Mouse (Mus musculus): ENCODE results near the gene Hibadh. TPM values are rescaled to one million over a fixed set of nuclear protein-coding genes. Genes with fewer than 3 reads are reported as not detected.
A peak's percentile ranks its signal among the peaks of the same experiment; 100 is the strongest.
"Not testable (repeated sequence)": the region's sequence is repeated elsewhere in the genome, so short reads cannot be mapped to it uniquely, and the experiment has no call there.

The Hibadh gene
- polyA plus RNA-seq, 1 experiment: 9.1 TPM

GRCm38 (mm10) chr6:52672539-52672938 is 32.4 kb upstream of the Hibadh start:
- TF ChIP-seq GATA1 (IDR thresholded peaks at IDR 0.05; ENCODE audit: borderline replicate concordance, low read length) (no peak), FLI1 (IDR thresholded peaks at IDR 0.05; ENCODE audit: low read length) (no peak)
- H3K4me3 ChIP-seq (replicated peaks): peak overlapping the region; percentile 53
- no peaks in the 10 kb centered on the region for H3K27me3 ChIP-seq (replicated peaks)
- no peaks in the 10 kb centered on the region for H3K9me3 ChIP-seq
- no peaks in the 10 kb centered on the region for H3K36me3 ChIP-seq (replicated peaks; ENCODE audit: low read length)
- H3K4me1 ChIP-seq: peaks cover 75% of the 10 kb centered on the region

GRCm38 (mm10) chr6:52671791-52672190 is 31.6 kb upstream of the Hibadh start:
- H3K36me3 ChIP-seq (replicated peaks; ENCODE audit: low read length): no peaks in the 10 kb centered on the region
- H3K27me3 ChIP-seq (replicated peaks): no peaks in the 10 kb centered on the region
- TF ChIP-seq FLI1 (IDR thresholded peaks at IDR 0.05; ENCODE audit: low read length) (no peak), GATA1 (IDR thresholded peaks at IDR 0.05; ENCODE audit: borderline replicate concordance, low read length) (no peak)
- peaks cover 69% of the 10 kb centered on the region for H3K4me1 ChIP-seq
- H3K9me3 ChIP-seq: no peaks in the 10 kb centered on the region
- H3K4me3 ChIP-seq (replicated peaks): peak overlapping the region; percentile 62

- H3K4me1 ChIP-seq: peaks cover 54% of the 10 kb centered on the region
- H3K4me3 ChIP-seq (replicated peaks); H3K9me3 ChIP-seq; H3K27me3 ChIP-seq (replicated peaks); H3K36me3 ChIP-seq (replicated peaks; ENCODE audit: low read length): not testable (repeated sequence)
Measured at GRCm38 (mm10) chr6:52669878-52670277, 29.7 kb upstream of the Hibadh start.

GRCm38 (mm10) chr6:52667641-52668040 is 27.5 kb upstream of the Hibadh start:
- H3K4me3 ChIP-seq (replicated peaks): no peak overlapping the region
- H3K9me3 ChIP-seq: no peaks in the 10 kb centered on the region
- H3K27me3 ChIP-seq (replicated peaks): no peaks in the 10 kb centered on the region
- H3K36me3 ChIP-seq (replicated peaks; ENCODE audit: low read length): no peaks in the 10 kb centered on the region
- TF ChIP-seq FLI1 (IDR thresholded peaks at IDR 0.05; ENCODE audit: low read length): no peak
- no peak for TF ChIP-seq GATA1 (IDR thresholded peaks at IDR 0.05; ENCODE audit: borderline replicate concordance, low read length)
- H3K4me1 ChIP-seq: peaks cover 46% of the 10 kb centered on the region

- H3K4me1 ChIP-seq: peaks cover 17% of the 10 kb centered on the region
- H3K9me3 ChIP-seq: no peaks in the 10 kb centered on the region
- TF ChIP-seq GATA1 (IDR thresholded peaks at IDR 0.05; ENCODE audit: borderline replicate concordance, low read length) (no peak), FLI1 (IDR thresholded peaks at IDR 0.05; ENCODE audit: low read length) (no peak)
- H3K27me3 ChIP-seq (replicated peaks): no peaks in the 10 kb centered on the region
- no peak overlapping the region for H3K4me3 ChIP-seq (replicated peaks)
- no peaks in the 10 kb centered on the region for H3K36me3 ChIP-seq (replicated peaks; ENCODE audit: low read length)
Measured at GRCm38 (mm10) chr6:52663021-52663420, 22.8 kb upstream of the Hibadh start.

GRCm38 (mm10) chr6:52655266-52655665 is 15.1 kb upstream of the Hibadh start:
- H3K4me1 ChIP-seq: no peaks in the 10 kb centered on the region

GRCm38 (mm10) chr6:52648806-52649205 is 8.6 kb upstream of the Hibadh start:
- peaks cover 3% of the 10 kb centered on the region for H3K27me3 ChIP-seq (replicated peaks)
- H3K9me3 ChIP-seq: 0 out of 2 replicates have a peak, but pooled peaks cover 2% of the 10 kb centered on the region
- H3K4me1 ChIP-seq: peaks cover 10% of the 10 kb centered on the region
- TF ChIP-seq FLI1 (IDR thresholded peaks at IDR 0.05; ENCODE audit: low read length): no peak
- H3K36me3 ChIP-seq (replicated peaks; ENCODE audit: low read length): no peaks in the 10 kb centered on the region
- no peak overlapping the region for H3K4me3 ChIP-seq (replicated peaks)

More at GRCm38 (mm10) chr6:52655266-52655665, 15.1 kb upstream of the Hibadh start:
- Histone ChIP-seq H3K9me3 (peaks cover 17% of the 10 kb centered on the region), H3K27me3 (replicated peaks) (peaks cover 1% of the 10 kb centered on the region), H3K36me3 (replicated peaks; ENCODE audit: low read length) (no peaks in the 10 kb centered on the region), H3K4me3 (replicated peaks) (no peak overlapping the region)
- TF ChIP-seq GATA1 (IDR thresholded peaks at IDR 0.05; ENCODE audit: borderline replicate concordance, low read length): no peak
- TF ChIP-seq FLI1 (IDR thresholded peaks at IDR 0.05; ENCODE audit: low read length): no peak

GRCm38 (mm10) chr6:52648031-52648430 is 7.8 kb upstream of the Hibadh start:
- H3K4me3 ChIP-seq (replicated peaks): no peak overlapping the region
- H3K9me3 ChIP-seq: 0 out of 2 replicates have a peak, but pooled peaks cover 2% of the 10 kb centered on the region
- H3K4me1 ChIP-seq: peaks cover 10% of the 10 kb centered on the region
- H3K36me3 ChIP-seq (replicated peaks; ENCODE audit: low read length): no peaks in the 10 kb centered on the region
- TF ChIP-seq GATA1 (IDR thresholded peaks at IDR 0.05; ENCODE audit: borderline replicate concordance, low read length): no peak
- peaks cover 3% of the 10 kb centered on the region for H3K27me3 ChIP-seq (replicated peaks)

GRCm38 (mm10) chr6:52645926-52646325 is 5.7 kb upstream of the Hibadh start:
- Histone ChIP-seq H3K27me3 (replicated peaks) (peaks cover 2% of the 10 kb centered on the region), H3K4me3 (replicated peaks) (no peak overlapping the region), H3K36me3 (replicated peaks; ENCODE audit: low read length) (no peaks in the 10 kb centered on the region), H3K4me1 (peaks cover 14% of the 10 kb centered on the region), H3K9me3 (no peaks in the 10 kb centered on the region)
- TF ChIP-seq FLI1 (IDR thresholded peaks at IDR 0.05; ENCODE audit: low read length) (no peak), GATA1 (IDR thresholded peaks at IDR 0.05; ENCODE audit: borderline replicate concordance, low read length) (no peak)

GRCm38 (mm10) chr6:52642152-52642551 is 2.0 kb upstream of the Hibadh start:
- Histone ChIP-seq H3K4me3 (replicated peaks) (no peak overlapping the region), H3K9me3 (no peaks in the 10 kb centered on the region), H3K36me3 (replicated peaks; ENCODE audit: low read length) (peaks cover 3% of the 10 kb centered on the region), H3K4me1 (peaks cover 28% of the 10 kb centered on the region), H3K27me3 (replicated peaks) (no peaks in the 10 kb centered on the region)
- TF ChIP-seq FLI1 (IDR thresholded peaks at IDR 0.05; ENCODE audit: low read length) (no peak), GATA1 (IDR thresholded peaks at IDR 0.05; ENCODE audit: borderline replicate concordance, low read length) (no peak)

GRCm38 (mm10) chr6:52641076-52641475 is 887 bp upstream of the Hibadh start:
- Histone ChIP-seq H3K27me3 (replicated peaks) (no peaks in the 10 kb centered on the region), H3K4me3 (replicated peaks) (peak overlapping the region; percentile 59), H3K9me3 (no peaks in the 10 kb centered on the region), H3K4me1 (peaks cover 28% of the 10 kb centered on the region), H3K36me3 (replicated peaks; ENCODE audit: low read length) (peaks cover 3% of the 10 kb centered on the region)
- no peak for TF ChIP-seq GATA1 (IDR thresholded peaks at IDR 0.05; ENCODE audit: borderline replicate concordance, low read length)
- no peak for TF ChIP-seq FLI1 (IDR thresholded peaks at IDR 0.05; ENCODE audit: low read length)
